Comparison of ENCODE assay signal across 11 mouse cellular contexts in the genomic region with DNA sequence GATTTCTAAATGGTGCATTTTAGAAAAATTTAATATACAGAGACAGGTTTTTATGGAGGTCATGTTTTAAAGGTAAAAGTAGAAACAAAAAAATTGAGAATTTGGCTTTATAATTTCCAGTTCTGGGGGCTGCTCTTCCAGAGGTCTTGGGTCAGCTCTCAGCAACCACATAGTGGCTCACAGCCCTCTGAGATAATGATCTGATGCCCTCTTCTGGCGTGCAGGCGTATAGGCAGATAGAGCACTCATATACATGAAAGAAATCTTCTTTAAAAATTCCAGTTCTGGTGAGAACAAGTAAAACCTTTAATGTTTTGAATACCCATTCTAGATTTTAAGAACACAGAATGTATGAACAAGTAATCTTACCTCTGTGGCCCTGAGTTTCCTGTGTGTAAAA. TPM values are rescaled to one million over a fixed set of nuclear protein-coding genes. Genes with fewer than 3 reads are reported as not detected.
A peak's percentile ranks its signal among the peaks of the same experiment; 100 is the strongest.
DNase-seq lines count a peak whose midpoint lies in the region; ATAC-seq and TF ChIP-seq lines count a peak whose summit lies in the region.
"Had no signal": no experiment of that assay in that cellular context is flagged by ENCODE, and none has a peak within 500 bp of the region (broad histone marks: within the 10 kb centered on the region; RNA-seq: fewer than 3 reads in every experiment).

No protein-coding gene starts in this region.

- no peaks in the 10 kb centered on the region for H3K9me3 ChIP-seq in lung, embryonic 16.5 days (ENCODE audit: control insufficient read depth, low read length)
- H3K9me3 ChIP-seq: kidney, embryonic 15.5 days had no signal

- no peak for DNase-seq in frontal cortex, postnatal 10 days (ENCODE audit: low spot score in 2 of 2)
- peak; percentile 23 for DNase-seq in thymus, adult 2 months
- no peak for DNase-seq in thymus, postnatal 36 days
- no peak for DNase-seq in layer of hippocampus, postnatal 14 days (ENCODE audit: low spot score in 2 of 2)
- no peak for DNase-seq in layer of hippocampus, postnatal 36 days
- DNase-seq in adrenal gland, postnatal 10 days, result no peak
- DNase-seq: cerebellum, postnatal 36 days had no signal

- no peak overlapping the region for H3K4me3 ChIP-seq in thymus, adult 2 months (ENCODE audit: control insufficient read depth, insufficient read depth, low read length)
- no peak overlapping the region for H3K4me3 ChIP-seq in lung, embryonic 16.5 days (ENCODE audit: low read length)
- H3K4me3 ChIP-seq: kidney, embryonic 15.5 days; myocyte had no signal

- H3K27ac ChIP-seq in thymus, adult 2 months (ENCODE audit: control insufficient read depth, insufficient read depth, low read length), result no peak overlapping the region
- no peak overlapping the region for H3K27ac ChIP-seq in lung, embryonic 16.5 days (ENCODE audit: low read length)
- H3K27ac ChIP-seq: kidney, embryonic 15.5 days had no signal

- H3K9ac ChIP-seq in lung, embryonic 16.5 days (ENCODE audit: low read length), result no peak overlapping the region
- H3K9ac ChIP-seq: kidney, embryonic 15.5 days had no signal

- ATAC-seq in frontal cortex, adult (ENCODE audit: low TSS enrichment), result peak; percentile 47; the same call in 1 of the 2 replicates
- 0 out of 2 replicates have a peak, but pooled peaks have one; percentile 54 for ATAC-seq in lung, embryonic 16.5 days (ENCODE audit: low read depth)

- WGBS in thymus, adult 2 months, result 29% methylated on average over 2 of the region's 2 CpGs
- WGBS in lung, embryonic 16.5 days, result 46% methylated on average over 2 of the region's 2 CpGs

- H3K4me1 ChIP-seq in thymus, adult 2 months (replicated peaks; ENCODE audit: control insufficient read depth, insufficient read depth, low read length), result no peaks in the 10 kb centered on the region
- no peaks in the 10 kb centered on the region for H3K4me1 ChIP-seq in lung, embryonic 16.5 days (replicated peaks; ENCODE audit: control insufficient read depth, insufficient read depth, low read length)
- H3K4me1 ChIP-seq: kidney, embryonic 15.5 days had no signal

- no peak for TF ChIP-seq CTCF in thymus, adult 2 months (IDR thresholded peaks at IDR 0.05; ENCODE audit: borderline replicate concordance, control insufficient read depth, extremely low read depth, insufficient read depth, low read length, poor library complexity)

- no peaks in the 10 kb centered on the region for H3K27me3 ChIP-seq in thymus, adult 2 months (ENCODE audit: control insufficient read depth, insufficient read depth, low read length)
- no peaks in the 10 kb centered on the region for H3K27me3 ChIP-seq in lung, embryonic 16.5 days (ENCODE audit: control insufficient read depth, insufficient read depth, low read depth, low read length)
- H3K27me3 ChIP-seq: kidney, embryonic 15.5 days had no signal

- no peak overlapping the region for H3K4me2 ChIP-seq in lung, embryonic 16.5 days (ENCODE audit: low read depth, low read length)
- H3K4me2 ChIP-seq: kidney, embryonic 15.5 days had no signal

- peaks cover 84% of the 10 kb centered on the region for H3K36me3 ChIP-seq in thymus, adult 2 months (ENCODE audit: control insufficient read depth, insufficient read depth, low read length)
- peaks cover 52% of the 10 kb centered on the region for H3K36me3 ChIP-seq in lung, embryonic 16.5 days (ENCODE audit: control insufficient read depth, insufficient read depth, low read length)

- no peak for TF ChIP-seq POLR2A in thymus, adult 2 months (IDR thresholded peaks at IDR 0.05; ENCODE audit: control insufficient read depth, extremely low read depth, insufficient read depth, low read length, poor library complexity)

RNA-seq across cellular contexts. Expression of gene Kmt2e, which starts 56.6 kb away (rescaled TPM):
- 37.0 and 40.7 TPM in 2 replicates for polyA plus RNA-seq in thymus, adult 2 months (2012; rRNA removed)
- 99.2 and 101 TPM in 2 replicates for polyA plus RNA-seq in lung, embryonic 16.5 days (2015; fragmentation: Nextera tagmentation; extraction: Ambion mirVana)
- 10 to 100 TPM; 93.2 to 96.7 TPM for total RNA-seq in layer of hippocampus, postnatal 14 days (2021)
- 10 to 100 TPM; 90.9 to 92.2 TPM for total RNA-seq in layer of hippocampus, postnatal 36 days (2021)
- total RNA-seq in adrenal gland, postnatal 10 days (2021), result 10 to 100 TPM; 60.4 to 77.0 TPM
